Mouse (Mus musculus) cerebellum, adult 8-10 months (tissue): ENCODE measurements around the gene Col18a1.
"Not testable (repeated sequence)": the region's sequence is repeated elsewhere in the genome, so short reads cannot be mapped to it uniquely, and the experiment has no call there.

Source experiments
- DNase-seq: peaks from one replicate; pipeline ENCODE4 v3.0.0; 2022

Col18a1 gene

DNA sequence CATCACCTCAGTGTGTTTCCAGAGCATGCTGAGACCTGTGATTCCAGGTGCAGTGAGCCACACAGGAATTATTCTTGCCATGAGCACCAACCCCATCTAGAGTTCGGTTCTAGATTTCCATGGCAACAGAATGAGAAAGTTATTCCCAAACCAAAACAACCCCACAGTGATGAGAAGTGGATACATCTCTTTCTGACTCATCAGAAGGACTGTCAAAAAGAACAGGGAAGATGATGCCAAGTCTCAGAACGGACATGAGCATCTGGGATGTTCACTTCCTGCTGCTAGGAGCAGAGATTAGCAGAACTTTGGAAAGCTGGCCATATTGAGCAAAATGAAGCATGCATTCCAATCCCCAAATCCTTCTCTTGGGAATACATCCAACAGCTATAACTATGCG, 13.8 kb upstream of the Col18a1 start:
- no peak for DNase-seq

DNA sequence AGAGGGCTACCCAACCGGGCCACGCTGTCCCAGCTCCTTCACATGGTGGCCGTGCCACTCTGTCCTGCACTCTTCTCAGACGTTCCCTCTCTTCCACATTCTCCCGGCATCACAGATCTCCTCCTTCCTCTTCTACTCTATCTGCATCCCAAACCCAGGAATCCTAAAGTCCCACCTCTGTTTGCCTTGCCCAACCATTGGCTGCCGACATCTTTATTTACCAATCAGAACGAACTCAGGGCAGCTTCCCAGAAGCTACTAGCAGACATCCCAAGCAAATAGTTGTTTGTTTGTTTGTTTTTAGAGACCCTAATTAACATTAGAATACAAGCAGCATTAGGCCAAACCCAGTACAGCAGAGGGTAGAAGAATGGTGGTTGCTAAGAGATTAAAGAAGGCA, 12.3 kb upstream of the Col18a1 start:
- DNase-seq, result no peak

DNA sequence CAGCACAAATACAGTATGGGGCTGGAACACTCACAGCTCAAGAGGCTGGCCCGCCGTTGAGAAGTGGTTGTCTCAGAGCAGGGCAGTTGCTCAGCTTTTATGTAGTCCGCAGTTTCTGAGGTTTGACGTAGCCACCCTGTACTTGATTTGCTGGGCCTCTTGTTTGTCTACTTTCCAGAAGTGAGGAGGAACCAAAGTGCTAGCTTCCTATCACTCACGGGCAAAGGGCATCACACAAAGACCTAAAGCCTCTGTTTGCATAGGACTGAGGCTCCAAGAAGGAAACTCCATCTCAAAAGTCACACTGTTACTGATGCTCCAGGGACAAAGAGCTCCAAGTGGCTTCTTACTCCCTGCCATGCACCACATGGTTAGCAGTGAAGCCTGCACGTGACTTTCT, 4.1 kb upstream of the Col18a1 start:
- DNase-seq, result no peak

DNA sequence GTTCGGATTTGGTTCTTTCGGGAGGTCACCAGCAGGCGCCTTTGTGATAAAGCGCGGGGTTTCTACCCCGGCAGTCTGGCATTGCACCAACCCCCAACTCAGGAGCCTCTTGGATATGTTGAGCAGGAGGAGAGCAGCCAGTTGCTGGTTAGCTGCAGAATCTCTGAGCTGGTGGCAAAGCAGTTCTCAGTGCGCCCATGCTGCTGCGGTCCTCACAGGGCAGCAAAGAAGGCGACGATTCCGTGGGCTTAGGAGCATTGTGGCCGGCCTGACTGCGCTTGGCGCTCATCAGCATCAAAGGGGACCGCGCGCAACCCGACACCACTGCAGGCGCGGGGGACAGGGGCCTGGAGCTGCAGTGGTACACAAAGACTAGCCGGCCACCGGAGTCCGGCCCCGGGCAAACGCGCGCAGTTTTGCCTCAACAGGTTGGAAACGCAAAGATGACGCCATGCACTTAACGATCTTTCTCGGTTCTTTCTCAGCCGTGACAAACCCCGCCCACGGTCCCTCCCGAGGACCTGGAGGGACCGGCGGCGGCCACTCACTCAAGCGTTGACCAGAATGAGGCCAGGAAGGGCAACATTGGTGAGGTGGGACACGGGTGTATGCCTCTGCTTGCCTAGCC, 916 bp downstream of the Col18a1 start:
- DNase-seq, result no peak

DNA sequence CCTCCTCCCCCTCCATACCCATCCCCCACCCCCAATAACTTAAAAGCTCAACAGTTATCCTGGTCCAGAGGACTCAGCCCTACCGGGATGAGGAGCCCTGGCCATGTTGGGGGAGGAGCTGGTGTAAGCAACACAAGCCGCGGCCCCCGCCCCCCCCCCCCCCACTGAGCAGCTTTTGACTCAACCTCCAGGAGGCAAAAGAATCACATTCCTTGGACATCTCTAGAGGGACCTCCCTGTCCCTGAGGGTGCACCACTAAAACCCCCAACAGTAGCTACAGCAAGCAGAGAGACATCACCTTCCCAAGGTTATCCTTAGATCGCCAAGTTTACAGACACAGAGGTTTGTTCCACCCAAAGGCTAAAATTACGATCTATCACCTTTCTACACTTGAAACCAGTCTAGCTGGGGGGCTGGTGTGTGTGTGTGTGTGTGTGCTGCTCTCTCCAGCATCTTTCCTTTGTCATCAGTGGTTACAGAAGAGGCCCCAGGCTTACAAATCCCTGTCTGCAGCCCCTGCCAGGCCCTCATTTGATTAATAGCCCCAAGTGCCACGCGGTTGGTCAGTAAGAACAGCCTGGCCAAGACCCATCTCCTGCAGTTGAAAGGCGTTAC, 1.8 kb downstream of the Col18a1 start:
- DNase-seq, result no peak

DNA sequence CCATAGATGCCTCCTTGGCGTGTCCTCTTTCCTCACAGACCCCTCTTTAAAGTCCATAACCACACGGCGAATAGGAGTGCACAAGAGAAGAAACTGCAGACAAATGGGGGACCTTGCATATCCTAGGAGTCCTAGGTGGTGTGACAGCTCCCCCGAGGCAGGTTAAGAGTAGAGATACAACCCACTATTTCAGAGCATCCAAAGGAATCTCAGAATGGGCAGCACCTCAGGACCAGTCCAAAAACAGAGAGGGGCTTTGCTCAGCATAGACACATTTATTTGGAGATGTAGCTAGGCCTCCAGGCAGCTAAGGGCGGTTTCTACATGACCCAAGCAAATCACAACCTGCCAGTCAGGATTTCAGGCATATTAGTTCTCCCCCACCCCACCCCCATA, 2.3 kb downstream of the Col18a1 start:
- no peak for DNase-seq

DNA sequence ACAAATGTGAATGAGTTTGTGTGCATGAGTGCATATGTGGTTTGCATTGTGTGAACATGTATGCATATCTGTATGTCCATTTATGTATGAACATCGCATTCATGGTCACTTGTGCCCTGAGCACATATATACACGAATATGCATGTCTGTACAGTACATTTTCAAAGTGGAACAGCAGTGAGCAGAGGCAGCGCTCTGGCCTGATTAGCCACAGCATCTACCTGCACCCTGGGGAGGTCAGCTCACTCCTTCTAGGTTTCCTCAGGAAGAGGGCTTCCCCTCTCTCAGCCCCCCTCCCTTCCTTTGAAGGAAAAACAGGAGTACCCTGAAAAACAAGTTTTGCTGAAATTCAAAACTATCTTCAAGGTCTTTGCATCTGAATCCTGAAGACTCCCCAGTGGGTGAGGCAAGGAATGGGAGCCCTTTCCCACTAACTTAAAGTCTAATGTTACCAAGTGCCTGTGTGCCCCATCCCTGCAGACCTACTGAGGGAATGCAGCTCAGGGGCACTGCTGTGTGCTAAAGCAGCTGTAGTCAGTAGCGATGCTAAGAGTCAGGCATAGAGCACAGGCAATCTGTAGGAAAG, 2.9 kb downstream of the Col18a1 start:
- DNase-seq, result no peak

DNA sequence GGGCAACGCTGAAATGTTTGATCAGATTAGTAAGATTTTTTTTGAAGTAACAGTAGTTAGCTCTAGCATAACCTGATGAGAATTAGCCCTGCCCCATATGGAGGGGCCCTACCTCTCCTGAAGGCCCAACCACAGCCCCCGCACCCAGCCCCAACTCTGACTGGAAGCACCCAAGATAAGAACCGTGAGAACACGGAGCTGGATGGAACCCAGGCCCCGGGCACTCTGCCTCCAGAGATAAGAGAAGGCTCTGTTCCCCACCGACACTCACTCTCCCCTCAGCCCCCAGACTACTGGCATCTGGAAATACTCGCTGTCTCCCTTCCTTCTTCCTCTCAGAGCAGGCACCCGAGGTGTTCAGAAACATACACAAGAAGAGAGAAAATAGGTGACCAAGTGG, 6.8 kb downstream of the Col18a1 start:
- no peak for DNase-seq

DNA sequence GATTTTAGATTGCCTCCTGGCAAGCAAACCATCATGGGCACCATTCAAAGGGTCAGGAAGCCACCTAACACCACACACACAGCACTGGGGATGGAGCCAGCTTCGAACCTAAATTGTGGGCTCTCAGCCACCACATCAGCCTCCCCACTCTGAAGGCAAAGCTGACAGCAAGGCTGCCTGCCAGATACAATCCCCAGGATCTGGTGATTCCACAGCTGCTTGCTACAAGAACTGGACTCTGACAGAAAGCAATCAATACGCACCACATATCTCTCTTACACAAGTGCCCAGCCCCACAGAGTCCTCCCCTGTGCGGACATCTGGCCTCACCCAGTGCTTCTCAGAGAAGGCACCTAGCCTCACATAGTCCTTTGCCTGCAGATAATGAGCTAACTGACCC, 7.4 kb downstream of the Col18a1 start:
- no peak for DNase-seq

DNA sequence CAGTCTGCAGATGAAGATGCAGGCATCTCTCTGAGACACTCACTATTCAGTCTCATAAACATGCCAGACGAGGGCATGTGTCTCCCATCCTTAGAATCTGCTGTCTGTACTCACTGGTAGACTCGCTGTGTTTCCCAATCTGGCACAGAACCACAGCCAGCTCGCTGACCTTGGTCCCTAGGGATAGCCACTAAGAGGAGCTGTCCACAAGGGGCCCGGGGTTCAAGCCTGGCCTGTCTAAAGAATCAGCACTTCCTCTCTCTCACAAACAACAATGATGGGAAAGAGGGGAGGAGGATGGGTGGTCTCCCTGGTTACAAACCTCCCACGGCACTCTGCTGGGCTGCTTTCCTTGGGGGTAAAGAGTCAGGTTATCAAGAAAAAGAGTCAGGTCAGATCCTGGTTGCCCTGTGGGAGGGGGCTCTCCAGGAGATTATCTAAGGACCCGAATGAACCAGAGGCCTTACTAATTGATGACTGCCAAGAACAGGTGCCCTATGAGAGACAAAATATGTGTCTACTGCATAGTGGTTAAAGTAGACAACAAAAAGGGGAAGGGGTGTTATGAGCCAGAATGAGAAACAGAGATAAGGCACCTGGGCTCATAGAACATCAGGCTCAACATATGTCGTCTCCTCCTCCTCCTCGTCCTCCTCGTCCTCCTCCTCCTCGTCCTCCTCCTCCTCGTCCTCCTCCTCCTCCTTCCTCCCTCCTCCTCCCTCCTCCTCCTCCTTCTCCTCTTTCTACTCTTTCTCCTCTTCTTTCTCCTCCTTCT, 8.9 kb downstream of the Col18a1 start:
- DNase-seq, result no peak

DNA sequence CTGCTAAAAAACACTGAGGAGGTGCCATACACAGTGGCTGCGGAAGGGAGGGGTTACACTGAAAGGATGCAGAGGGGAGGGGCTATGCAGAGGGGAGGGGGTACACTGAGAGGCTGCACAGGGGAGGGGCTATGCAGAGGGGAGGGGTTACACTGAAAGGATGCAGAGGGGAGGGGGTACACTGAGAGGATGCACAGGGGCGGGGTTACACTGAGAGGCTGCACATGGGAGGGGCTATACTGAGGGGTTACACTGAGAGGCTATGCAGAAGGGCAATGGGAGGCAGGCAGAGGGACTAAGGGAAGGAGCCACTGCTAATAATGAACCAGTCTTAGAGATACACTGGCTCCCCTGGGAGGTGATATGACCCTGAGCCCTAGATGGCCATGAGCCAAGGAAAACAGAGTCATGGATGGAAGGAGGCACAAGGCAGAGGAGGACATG, 14.1 kb downstream of the Col18a1 start:
- DNase-seq, result no peak

DNA sequence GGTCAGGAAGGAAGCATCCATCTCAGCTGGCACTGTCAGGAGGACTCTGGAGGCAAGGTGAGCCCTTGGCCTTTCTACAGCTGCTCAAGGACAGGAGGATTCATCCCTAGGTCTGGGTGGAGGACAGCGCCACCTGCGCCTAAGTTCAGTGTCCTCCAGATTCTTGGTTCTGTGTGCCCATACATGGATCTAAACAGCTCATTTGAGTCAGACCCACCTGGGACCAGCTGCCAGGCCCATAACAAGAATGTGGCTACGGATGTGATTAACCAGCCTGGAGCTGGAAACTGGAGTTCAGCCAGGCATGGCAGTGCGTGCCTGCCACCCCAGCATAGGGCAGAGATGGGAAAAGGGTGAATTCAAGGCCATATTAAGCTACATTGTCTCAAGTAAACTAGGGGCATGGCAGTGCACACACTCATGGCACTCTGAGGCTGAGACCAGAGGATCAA, 14.8 kb downstream of the Col18a1 start:
- DNase-seq, result no peak

DNA sequence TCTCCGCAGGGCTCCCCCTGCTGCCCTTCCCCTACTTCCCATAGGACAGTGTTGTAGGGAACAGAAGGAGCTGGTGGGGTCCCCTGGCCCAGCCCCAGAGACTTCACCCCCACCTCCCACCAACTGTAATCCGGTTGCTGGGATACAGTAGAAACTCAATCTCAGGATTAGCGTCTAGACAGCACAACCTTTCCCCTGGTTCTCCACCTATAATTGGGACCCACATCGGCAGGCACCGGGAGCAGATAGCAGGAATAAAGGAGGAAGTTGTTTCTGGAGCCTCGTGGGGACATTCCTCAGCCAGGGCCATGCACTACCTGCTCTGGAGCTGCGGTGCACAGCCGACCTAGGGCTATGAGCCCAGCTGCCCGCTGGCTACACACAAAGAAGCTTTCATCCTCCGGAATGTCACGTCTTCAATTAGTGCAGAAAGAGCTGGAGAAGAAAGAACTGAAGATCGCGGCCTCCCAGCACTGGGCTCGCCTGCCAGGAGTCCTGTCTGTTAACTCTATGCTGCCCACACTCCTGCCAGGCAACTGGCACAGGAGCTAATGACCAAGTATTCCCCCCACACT, 15.3 kb downstream of the Col18a1 start:
- DNase-seq, result no peak

DNA sequence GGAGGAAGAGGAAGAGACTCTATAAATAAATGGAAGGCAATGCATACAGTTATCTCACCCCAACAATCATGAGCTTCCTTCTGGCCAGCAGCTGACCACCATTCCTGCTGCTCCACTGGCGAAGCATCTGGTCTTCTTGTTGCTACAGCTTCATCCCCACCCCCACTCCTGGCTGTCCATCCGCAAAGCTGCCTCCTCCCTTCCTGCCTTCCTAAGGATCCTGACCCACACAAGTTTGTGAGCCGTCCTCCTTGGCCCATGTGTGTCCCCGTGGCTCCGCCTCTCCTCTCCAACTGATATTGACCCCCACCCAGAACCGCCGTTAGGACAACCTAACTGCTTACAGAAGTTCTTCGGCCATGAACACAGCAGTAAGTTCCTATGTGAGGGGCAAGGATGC, 16.3 kb downstream of the Col18a1 start:
- no peak for DNase-seq

DNA sequence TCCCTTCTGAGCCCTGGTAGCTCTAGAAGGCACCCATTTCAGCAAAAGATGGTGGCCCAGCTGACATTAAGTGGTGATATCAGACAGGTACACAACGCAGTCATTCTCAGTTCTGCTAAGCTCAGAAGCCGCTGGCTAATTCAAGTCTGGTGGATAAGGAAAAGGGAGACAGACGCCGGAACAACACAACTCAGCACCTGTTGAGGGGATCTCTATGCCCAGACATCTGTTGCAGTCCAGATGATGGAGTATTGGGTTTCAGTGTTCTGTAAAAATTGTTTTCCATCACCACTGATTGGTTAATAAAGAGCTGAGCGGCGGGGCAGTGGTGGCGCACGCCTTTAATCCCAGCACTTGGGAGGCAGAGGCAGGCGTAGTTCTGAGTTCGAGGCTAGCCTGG, 18.8 kb downstream of the Col18a1 start:
- no peak for DNase-seq

DNA sequence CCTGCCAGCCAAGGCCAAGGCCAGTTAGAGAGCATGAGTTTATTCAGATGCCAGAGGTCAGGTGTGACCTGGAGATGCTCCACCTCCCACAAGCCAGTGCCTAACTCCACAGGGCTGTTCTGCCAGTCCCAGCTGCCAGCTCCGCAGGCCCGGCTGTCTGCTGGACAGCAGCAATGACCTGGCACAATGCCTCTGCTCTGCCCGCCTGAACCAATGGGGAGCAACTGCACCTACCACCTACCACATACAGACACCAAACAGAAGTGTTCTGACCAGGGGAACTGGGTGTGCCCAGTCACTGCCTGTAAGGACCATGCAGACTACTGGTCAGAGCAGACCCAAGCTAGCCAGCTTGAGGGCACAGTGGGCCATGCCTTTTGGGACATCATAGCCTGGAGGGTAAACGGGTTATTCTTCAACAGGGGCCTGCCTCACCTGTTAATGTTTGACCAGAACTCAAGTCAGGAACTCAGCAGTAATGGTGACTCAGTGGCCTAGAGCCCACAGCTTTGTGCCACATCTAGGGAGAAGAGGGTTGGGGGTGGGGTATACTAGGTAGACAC, 19.4 kb downstream of the Col18a1 start:
- DNase-seq, result no peak

DNA sequence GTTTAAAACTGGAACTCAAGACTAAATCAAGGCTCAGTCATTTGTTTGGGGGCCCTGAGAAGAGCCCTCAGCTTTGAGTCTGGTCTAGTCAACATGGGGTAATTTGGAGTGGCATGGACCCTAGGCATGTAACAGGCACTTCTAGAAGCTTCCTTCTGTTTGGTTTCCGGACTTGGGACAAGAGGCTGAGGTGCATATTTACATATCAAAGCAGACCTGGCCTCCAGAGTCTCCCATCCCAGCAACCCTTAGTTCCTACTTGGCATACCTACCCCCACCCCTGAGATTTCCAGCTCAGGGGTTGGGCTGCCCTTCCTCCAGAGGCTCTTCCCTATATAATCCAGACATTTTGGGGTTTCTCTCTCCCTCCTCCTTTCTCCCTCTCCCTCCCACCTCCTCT, 20.4 kb downstream of the Col18a1 start:
- DNase-seq, result no peak

DNA sequence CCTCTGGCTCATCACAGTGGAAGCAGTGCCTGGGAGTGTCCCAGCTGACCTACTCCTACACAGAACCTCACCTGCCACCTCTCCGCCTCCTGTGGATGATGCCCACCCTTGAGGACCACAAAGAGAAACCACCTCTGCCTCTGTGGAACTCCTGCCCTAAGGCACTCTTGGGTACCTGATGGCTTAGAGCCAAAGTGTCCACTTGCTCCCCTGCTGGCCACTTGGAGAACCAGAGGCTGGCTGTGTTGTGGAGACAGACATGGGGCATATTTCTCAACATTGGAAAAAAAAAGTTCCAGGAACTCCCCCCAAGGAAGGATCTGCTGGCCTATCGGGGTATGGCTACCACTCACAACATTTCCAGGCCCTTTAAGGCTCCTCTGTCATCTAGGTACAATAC, 22.0 kb downstream of the Col18a1 start:
- no peak for DNase-seq

DNA sequence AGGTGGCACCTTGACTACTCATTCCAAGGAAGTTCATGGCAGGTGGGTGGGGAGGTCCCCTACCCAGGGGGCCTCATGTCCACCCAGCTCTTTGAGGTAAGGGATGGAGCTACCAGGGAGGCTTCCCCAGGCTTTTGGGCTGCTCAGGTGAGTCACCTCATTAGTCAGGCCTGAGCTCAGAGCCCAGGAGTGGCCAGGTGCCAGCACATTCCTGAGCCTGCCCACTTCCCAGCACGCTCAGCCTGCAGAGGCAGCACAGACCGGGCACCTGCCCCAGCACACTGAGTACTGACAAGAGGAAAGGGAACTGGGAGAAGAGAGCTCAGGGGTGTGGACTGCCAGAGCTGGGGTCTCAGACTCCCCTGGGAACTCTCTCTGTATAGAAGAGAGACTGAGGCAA, 24.0 kb downstream of the Col18a1 start:
- DNase-seq, result peak; percentile 28

DNA sequence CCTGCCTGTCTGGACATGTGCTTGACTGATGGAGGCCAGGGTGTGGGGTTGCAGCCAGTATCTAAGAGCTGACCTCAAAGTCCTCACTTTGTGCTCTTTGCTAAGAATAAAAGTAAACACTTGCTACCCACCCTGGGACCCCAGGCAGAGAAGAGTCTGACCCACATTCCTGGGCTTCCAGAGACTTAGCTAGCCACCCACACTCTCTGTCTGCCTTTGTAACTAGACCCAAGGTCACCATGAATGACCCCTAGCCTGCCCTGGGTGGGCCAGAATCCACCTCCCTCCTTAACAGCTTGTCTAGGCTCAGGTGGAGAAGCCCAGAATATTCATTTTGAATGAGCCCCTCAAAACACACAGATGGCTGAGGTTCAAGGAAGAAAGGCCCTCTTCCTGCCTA, 28.0 kb downstream of the Col18a1 start:
- DNase-seq, result no peak

DNA sequence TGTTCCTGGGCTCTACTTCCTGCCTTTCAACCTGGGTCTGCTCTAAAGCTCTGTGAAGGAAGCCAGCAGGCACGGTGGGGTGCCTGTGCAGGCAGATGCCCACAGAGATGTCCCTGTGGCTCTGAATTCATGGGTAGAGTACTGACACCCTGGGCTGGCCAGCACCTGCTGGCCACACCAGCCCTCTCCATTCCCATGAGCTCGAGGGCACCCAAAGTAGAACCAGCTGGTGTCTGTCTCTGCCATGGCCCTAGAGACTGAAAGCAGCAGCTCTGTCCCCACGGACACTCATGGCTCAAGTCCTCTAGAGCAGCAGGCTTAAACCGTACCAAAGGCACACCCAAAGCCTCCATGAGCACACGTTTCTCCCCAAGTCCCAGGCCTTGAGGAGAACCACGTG, 30.1 kb downstream of the Col18a1 start:
- DNase-seq, result no peak

DNA sequence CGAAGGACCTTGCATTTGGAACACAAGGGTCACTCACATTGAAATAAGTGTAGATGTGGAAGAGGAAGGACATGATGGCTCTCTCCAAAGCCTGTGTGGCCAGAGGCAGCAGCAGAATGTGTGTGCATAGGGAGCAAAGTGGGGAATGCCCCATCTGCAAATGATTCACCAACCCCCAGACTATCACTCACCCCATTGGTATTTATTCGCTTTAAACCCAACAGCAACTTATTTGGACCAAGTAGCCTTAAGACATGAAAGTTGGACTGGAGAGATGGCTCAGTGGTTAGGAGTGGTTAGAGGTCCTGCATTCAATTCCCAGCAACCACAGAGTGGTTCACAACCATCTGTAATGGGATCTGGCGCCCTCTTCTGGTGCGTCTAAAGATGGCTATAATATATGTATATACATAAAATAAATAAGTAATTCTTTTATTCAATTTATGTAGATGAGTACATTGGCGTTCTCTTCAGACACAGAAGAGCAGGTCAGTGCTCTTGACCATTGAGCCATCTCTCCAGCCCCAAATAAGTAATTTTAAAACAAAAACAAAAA, 31.0 kb downstream of the Col18a1 start:
- DNase-seq, result no peak

DNA sequence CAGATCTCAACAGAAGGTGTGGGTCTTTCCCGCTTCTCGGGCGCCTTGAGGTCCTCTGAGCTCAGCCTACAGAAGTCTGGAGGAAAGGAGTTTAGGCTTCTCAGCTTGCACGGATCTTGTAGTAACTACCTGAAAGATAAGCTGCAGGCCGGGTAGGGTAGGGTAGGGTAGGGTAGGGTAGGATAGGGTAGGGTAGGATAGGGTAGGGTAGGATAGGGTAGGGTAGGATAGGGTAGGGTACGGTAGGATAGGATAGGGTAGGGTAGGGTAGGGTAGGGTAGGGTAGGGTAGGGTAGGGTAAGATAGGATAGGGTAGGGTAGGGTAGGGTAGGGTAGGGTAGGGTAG, 31.6 kb downstream of the Col18a1 start:
- DNase-seq, result not testable (repeated sequence)
